Mouse (Mus musculus) lung, postnatal 0 days (tissue): ENCODE measurements at regions not wholly inside any gene's neighbourhood (a gene's known extent, or its start where the extent isn't known, plus 50 kb on each side); places are given as distances from the start of the nearest gene placed in this dataset.

Experiments used
- ATAC-seq: fragments of 200-750 bp; cut with Nextera tagmentation; 2 replicates; pipeline ENCODE4 v1.8.0; 2017; ENCODE audit warnings: moderate library complexity
- DNase-seq: peaks from one replicate; pipeline ENCODE4 v3.0.0-alpha.2; 2016; ENCODE audit warnings: low spot score
- H3K27ac ChIP-seq: fragments of 300-500 bp; sonication (generic); 2 replicates; pipeline ENCODE4 v1.5.1; 2014; ENCODE audit warnings: antibody characterized with exemption, mild to moderate bottlenecking, low read length, mixed read lengths
- H3K27me3 ChIP-seq: fragments of 300-500 bp; sonication (generic); replicated peaks from 2 replicates; pipeline ENCODE4 v1.6.1; 2014; ENCODE audit warnings: low read length, mixed read lengths; ENCODE audit not compliant: insufficient read depth
- H3K36me3 ChIP-seq: fragments of 300-500 bp; sonication (generic); 2 replicates; pipeline ENCODE4 v1.6.1; 2014; ENCODE audit warnings: low read length, mixed read lengths; ENCODE audit not compliant: insufficient read depth
- H3K4me1 ChIP-seq: fragments of 300-500 bp; sonication (generic); 2 replicates; pipeline ENCODE4 v1.6.1; 2014; ENCODE audit warnings: antibody characterized with exemption, low read depth, low read length, mixed read lengths; ENCODE audit not compliant: insufficient read depth
- H3K4me2 ChIP-seq: fragments of 300-500 bp; sonication (generic); replicated peaks from 2 replicates; pipeline ENCODE4 v1.6.1; 2014; ENCODE audit warnings: low read depth, mild to moderate bottlenecking, low read length, moderate library complexity, mixed read lengths
- H3K4me3 ChIP-seq: fragments of 300-500 bp; sonication (generic); 2 replicates; pipeline ENCODE4 v1.5.1; 2014; ENCODE audit warnings: low read depth, low read length
- H3K9ac ChIP-seq: fragments of 300-500 bp; sonication (generic); replicated peaks from 2 replicates; pipeline ENCODE4 v1.6.1; 2014; ENCODE audit warnings: low read depth, mild to moderate bottlenecking
- H3K9me3 ChIP-seq: fragments of 300-500 bp; sonication (generic); 2 replicates; pipeline ENCODE4 v1.6.1; 2016; ENCODE audit warnings: low read length, mixed read lengths
- CTCF ChIP-seq: IDR thresholded peaks from 2 replicates; pipeline ENCODE4 v1.5.1; 2016; ENCODE audit warnings: antibody characterized with exemption, mild to moderate bottlenecking
- EP300 ChIP-seq: IDR thresholded peaks from 2 replicates; pipeline ENCODE4 v1.6.1; 2016; ENCODE audit warnings: antibody characterized with exemption, mild to moderate bottlenecking, control low read depth
- WGBS: fragments of 180-500 bp; shearing (Covaris S2); extraction: QIAGEN DNeasy Blood & Tissue Kit; methylation state at CpG from one replicate; pipeline ENCODE4 v1.1.7; 2014; 5-methylcytosine and 5-hydroxymethylcytosine counted together

DNA sequence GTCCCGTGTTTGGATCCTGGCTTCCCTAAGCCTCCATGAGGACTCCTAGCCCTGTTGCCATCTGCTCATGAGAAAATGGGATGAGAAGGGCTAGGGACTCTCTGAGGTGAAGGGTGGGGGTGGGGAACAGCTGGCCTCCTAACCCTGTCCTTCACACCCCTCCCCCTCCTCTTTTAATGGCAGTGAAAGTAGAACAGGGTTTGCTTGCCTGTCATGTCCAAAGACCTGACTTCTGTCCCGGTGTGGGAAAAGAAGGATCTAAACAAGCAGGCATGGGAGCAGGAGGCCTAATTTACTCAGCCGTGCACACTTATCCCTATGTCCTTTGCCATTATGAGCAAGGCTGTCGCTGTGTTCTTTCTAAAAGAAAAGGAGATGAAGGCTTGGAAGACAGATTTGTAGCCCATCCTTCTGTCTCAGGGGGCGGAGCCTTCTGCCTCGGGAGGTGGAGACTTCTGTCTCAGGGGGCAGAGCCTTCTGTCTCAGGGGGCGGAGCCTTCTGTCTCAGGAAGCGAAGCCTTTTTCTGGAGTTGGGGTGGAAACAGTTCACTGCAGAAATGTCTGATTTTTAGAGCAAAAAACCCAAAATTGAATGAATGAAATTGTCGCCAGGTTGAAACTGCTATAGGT, 66.4 kb downstream of the Cmpk2 start:
- Histone ChIP-seq H3K36me3 (no peaks in the 10 kb centered on the region), H3K27me3 (no peaks in the 10 kb centered on the region), H3K4me2 (no peak overlapping the region), H3K4me1 (no peaks in the 10 kb centered on the region), H3K4me3 (no peak overlapping the region), H3K27ac (no peak overlapping the region), H3K9ac (no peak overlapping the region), H3K9me3 (no peaks in the 10 kb centered on the region)
- TF ChIP-seq EP300, result no peak
- TF ChIP-seq CTCF, result no peak
- WGBS, result 69% methylated on average over 9 of the region's 9 CpGs
- no peak for DNase-seq
- ATAC-seq, result no peak

DNA sequence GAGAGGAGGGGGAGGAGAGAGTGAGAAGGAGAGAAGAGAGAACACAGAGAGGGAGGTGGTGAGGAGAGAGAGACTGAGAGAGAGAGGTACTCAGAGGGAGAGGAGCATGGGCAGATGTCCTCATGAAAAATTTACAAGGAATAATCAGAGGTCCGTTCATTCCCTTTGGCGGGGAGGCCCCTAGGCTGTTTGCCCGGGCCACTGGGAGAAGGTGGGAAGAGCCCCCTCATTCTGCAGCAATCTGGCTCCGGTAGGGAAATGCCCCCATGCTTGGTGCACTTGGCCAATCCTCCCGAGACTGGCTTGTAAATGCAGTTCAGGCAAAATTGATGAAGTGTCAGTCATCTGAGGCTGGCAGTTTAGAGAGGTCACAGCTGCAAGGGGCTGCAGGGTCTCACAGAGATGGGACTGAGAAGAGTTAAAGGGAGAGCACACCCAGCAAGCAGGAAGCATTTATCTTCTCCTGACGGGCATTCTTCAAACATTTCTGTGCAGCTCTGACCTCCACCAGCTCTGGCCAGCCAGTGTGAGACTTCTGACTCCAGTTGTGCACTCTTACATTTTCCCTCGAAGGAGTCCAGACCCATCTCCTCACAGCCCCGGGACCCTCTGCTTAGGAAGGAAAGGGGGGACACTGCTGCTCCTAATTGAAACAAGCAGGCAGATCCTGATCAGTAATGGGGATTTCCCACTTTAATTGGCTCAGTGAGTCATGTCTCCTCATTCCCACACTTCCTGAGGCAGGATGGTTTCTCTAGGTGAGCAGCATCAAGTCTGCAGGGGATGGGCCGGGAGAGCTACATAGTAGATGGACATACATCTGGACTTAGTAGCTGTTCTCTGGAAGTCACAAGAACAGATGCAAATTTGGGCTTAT, 65.5 kb downstream of the Cmpk2 start:
- no peak for ATAC-seq

DNA sequence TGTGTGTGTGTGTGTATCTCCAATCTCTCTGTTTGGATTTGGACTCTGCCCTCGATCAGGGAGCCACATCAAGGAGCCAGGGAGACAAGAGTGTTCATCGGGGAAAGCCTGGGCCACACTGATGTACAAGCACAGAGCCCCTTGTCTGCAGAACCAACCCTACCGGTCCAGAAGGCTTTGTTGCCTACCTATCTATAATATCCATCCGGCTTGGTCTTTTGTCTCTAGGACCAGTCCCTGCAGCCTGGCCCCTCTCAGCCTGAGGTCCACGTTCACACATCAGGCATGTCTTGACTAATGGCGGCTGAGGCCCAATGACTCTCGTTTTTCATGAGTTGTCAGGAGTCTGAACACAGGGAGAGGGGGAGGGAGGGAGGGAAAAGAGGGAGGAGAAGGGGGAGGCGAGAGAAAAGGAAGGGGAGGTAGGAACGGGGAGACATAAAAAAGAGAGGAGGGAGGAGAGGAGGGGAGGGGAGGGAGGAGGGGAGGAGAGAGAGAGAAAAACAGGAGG, 64.7 kb downstream of the Cmpk2 start:
- H3K9me3 ChIP-seq, result no peaks in the 10 kb centered on the region
- no peak overlapping the region for H3K4me3 ChIP-seq
- ATAC-seq, result no peak
- no peaks in the 10 kb centered on the region for H3K4me1 ChIP-seq
- H3K27ac ChIP-seq, result no peak overlapping the region
- H3K9ac ChIP-seq, result no peak overlapping the region
- H3K36me3 ChIP-seq, result no peaks in the 10 kb centered on the region
- no peak overlapping the region for H3K4me2 ChIP-seq
- DNase-seq, result no peak
- H3K27me3 ChIP-seq, result no peaks in the 10 kb centered on the region
- WGBS, result 40% methylated on average over 9 of the region's 9 CpGs
- TF ChIP-seq EP300 (no peak), CTCF (no peak)

More for the DNA sequence above, 65.5 kb downstream of the Cmpk2 start:
- Histone ChIP-seq H3K27ac (no peak overlapping the region), H3K36me3 (no peaks in the 10 kb centered on the region), H3K27me3 (no peaks in the 10 kb centered on the region), H3K4me1 (no peaks in the 10 kb centered on the region), H3K9me3 (no peaks in the 10 kb centered on the region), H3K4me2 (no peak overlapping the region), H3K4me3 (no peak overlapping the region), H3K9ac (no peak overlapping the region)
- WGBS, result 25% methylated on average over 9 of the region's 9 CpGs
- DNase-seq, result no peak
- no peak for TF ChIP-seq CTCF
- no peak for TF ChIP-seq EP300

- ATAC-seq (peak; percentile 75), DNase-seq (peak; percentile 78)
- H3K4me2 ChIP-seq, result no peak overlapping the region
- no peaks in the 10 kb centered on the region for H3K27me3 ChIP-seq
- no peak for TF ChIP-seq EP300
- TF ChIP-seq CTCF, result peak; percentile 98
- H3K4me1 ChIP-seq, result no peaks in the 10 kb centered on the region
- WGBS, result 34% methylated on average over 13 of the region's 13 CpGs
- no peak overlapping the region for H3K9ac ChIP-seq
- H3K4me3 ChIP-seq, result no peak overlapping the region
- no peaks in the 10 kb centered on the region for H3K9me3 ChIP-seq
- H3K36me3 ChIP-seq, result no peaks in the 10 kb centered on the region
- H3K27ac ChIP-seq, result no peak overlapping the region
Measured at GRCm38 (mm10) chr12:26532823-26533640, 64.0 kb downstream of the Cmpk2 start.

DNA sequence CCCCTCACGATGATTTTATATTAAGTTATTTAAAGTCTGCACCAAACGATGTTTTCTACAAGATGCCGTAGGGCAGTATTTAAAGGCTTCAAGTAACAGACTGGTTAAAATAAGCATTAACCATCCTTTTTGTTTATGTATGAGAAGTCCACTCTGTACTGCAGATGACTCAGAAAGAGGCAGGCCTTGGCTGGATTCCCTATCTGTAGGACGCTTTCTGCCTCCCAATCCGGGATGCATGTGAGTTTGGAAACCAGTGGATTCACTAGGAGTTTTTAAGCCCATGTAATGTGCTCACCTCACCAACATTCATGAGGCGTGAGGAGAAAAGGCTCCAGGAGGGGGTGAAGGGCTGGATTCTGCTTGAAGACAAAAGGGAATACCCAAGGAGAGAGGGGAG, 63.1 kb downstream of the Cmpk2 start:
- DNase-seq (peak; percentile 8), ATAC-seq (no peak)
- Histone ChIP-seq H3K4me1 (no peaks in the 10 kb centered on the region), H3K9ac (no peak overlapping the region), H3K36me3 (no peaks in the 10 kb centered on the region), H3K4me2 (no peak overlapping the region), H3K9me3 (no peaks in the 10 kb centered on the region), H3K27ac (no peak overlapping the region), H3K27me3 (no peaks in the 10 kb centered on the region), H3K4me3 (no peak overlapping the region)
- TF ChIP-seq EP300 (no peak), CTCF (no peak)
- 71% methylated on average over 6 of the region's 6 CpGs for WGBS
